20 mouse cellular contexts compared by ENCODE assay signal in genomic region chr15:9714574-9715458, GRCm38 (mm10). TPM values are rescaled to one million over a fixed set of nuclear protein-coding genes. Genes with fewer than 3 reads are reported as not detected.
DNase-seq lines count a peak whose midpoint lies in the region; ATAC-seq lines count a peak whose summit lies in the region.
"Had no signal": no experiment of that assay in that cellular context is flagged by ENCODE, and none has a peak within 500 bp of the region (broad histone marks: within the 10 kb centered on the region; RNA-seq: fewer than 3 reads in every experiment).

No protein-coding gene starts in this region.

- H3K36me3 ChIP-seq in liver, embryonic 12.5 days: no peaks in the 10 kb centered on the region
- H3K36me3 ChIP-seq: forebrain, embryonic 15.5 days; heart, embryonic 10.5 days; midbrain, embryonic 15.5 days; neural tube, embryonic 12.5 days had no signal

- peak overlapping the region; percentile 13 for H3K4me2 ChIP-seq in liver, embryonic 12.5 days
- H3K4me2 ChIP-seq: forebrain, embryonic 15.5 days; midbrain, embryonic 15.5 days; neural tube, embryonic 12.5 days had no signal

- H3K9ac ChIP-seq in liver, embryonic 12.5 days: no peak overlapping the region
- H3K9ac ChIP-seq: forebrain, embryonic 15.5 days; midbrain, embryonic 15.5 days; neural tube, embryonic 12.5 days had no signal

- no peaks in the 10 kb centered on the region for H3K27me3 ChIP-seq in liver, embryonic 12.5 days (replicated peaks)
- H3K27me3 ChIP-seq: forebrain, embryonic 15.5 days; midbrain, embryonic 15.5 days; neural tube, embryonic 12.5 days had no signal

- no peaks in the 10 kb centered on the region for H3K4me1 ChIP-seq in liver, embryonic 12.5 days
- H3K4me1 ChIP-seq: forebrain, embryonic 15.5 days; heart, embryonic 10.5 days; midbrain, embryonic 15.5 days; neural tube, embryonic 12.5 days had no signal

- H3K27ac ChIP-seq in liver, embryonic 12.5 days: no peak overlapping the region
- H3K27ac ChIP-seq: forebrain, embryonic 15.5 days; heart, embryonic 10.5 days; midbrain, embryonic 15.5 days; neural tube, embryonic 12.5 days had no signal

- WGBS in liver, embryonic 12.5 days (ENCODE audit: insufficient replicate concordance): 30% methylated on average over 7 of the region's 7 CpGs

- no peaks in the 10 kb centered on the region for H3K9me3 ChIP-seq in liver, embryonic 12.5 days (replicated peaks)
- H3K9me3 ChIP-seq: forebrain, embryonic 15.5 days; heart, embryonic 10.5 days; midbrain, embryonic 15.5 days; neural tube, embryonic 12.5 days had no signal

- peak; percentile 65 for ATAC-seq in CD4-positive, CD25-positive, alpha-beta regulatory T cell, adult 4 months
- ATAC-seq in activated CD4-positive, CD25-positive, alpha-beta regulatory T cell, adult 4 months: peak; percentile 49
- ATAC-seq in liver, embryonic 12.5 days: peak; percentile 42; the same call in 1 of the 2 replicates
- peak; percentile 90 for ATAC-seq in megakaryocyte-erythroid progenitor cell, adult 5-6 weeks (replicated peaks; ENCODE audit: low FRiP score, low TSS enrichment, poor library complexity, severe bottlenecking)
- ATAC-seq: forebrain, embryonic 15.5 days; midbrain, embryonic 15.5 days had no signal

- H3K4me3 ChIP-seq in liver, embryonic 12.5 days: no peak overlapping the region
- H3K4me3 ChIP-seq: forebrain, embryonic 15.5 days; heart, embryonic 10.5 days; midbrain, embryonic 15.5 days; neural tube, embryonic 12.5 days had no signal

- DNase-seq in kidney, adult 9 months: no peak
- no peak for DNase-seq in kidney, postnatal 36 days
- no peak for DNase-seq in spleen, adult 12 weeks (ENCODE audit: low spot score)
- DNase-seq: adrenal gland, adult 2 months; cerebellum, adult 2 months; embryo, embryonic 11 days; heart, postnatal 36 days; layer of hippocampus, adult 9-11 months; lung, postnatal 14 days; right cerebral cortex, postnatal 4 days; thymus, adult 18-20 months had no signal

RNA-seq across cellular contexts. Expression of gene Spef2, which starts 33.9 kb away (rescaled TPM):
- 1 to 10 TPM; 1.5 to 2.2 TPM for polyA plus RNA-seq in CD4-positive, CD25-positive, alpha-beta regulatory T cell, adult 4 months (2017; shearing (Covaris generic))
- 1 to 10 TPM; 2.8 to 3.5 TPM for polyA plus RNA-seq in activated CD4-positive, CD25-positive, alpha-beta regulatory T cell, adult 4 months (2017; shearing (Covaris generic))
- 0.11 and 0.20 TPM in 2 replicates for polyA plus RNA-seq in liver, embryonic 12.5 days (2016; fragmentation: Nextera tagmentation; extraction: Ambion mirVana)
- 0.66 TPM in 1 of 2 replicates, not detected in the other for total RNA-seq in megakaryocyte-erythroid progenitor cell, adult 5-6 weeks (2014; fragmentation: Nextera tagmentation)
- 0.69 and 0.99 TPM in 2 replicates for total RNA-seq in megakaryocyte-erythroid progenitor cell, adult 5-6 weeks (2017)
- total RNA-seq: gastrocnemius, adult 8-10 months had no signal
